Mouse (Mus musculus) heart, adult 2 months (tissue): ENCODE results near the gene Zbtb21. TPM values are rescaled to one million over a fixed set of nuclear protein-coding genes. Genes with fewer than 3 reads are reported as not detected.
"Not testable (repeated sequence)": the region's sequence is repeated elsewhere in the genome, so short reads cannot be mapped to it uniquely, and the experiment has no call there.

Experiments
- DNase-seq, 2 experiments: peaks; one replicate each; pipeline ENCODE4 v3.0.0; 2021
- H3K27ac ChIP-seq: fragments of 200-600 bp; 2 replicates; pipeline ENCODE4 v1.8.1; 2022
- H3K27me3 ChIP-seq: fragments of 200-500 bp; 2 replicates; pipeline ENCODE4 v1.6.1; 2012; ENCODE audit warnings: mild to moderate bottlenecking, low read length, inconsistent platforms, mixed read lengths; ENCODE audit not compliant: control insufficient read depth, insufficient read depth
- H3K36me3 ChIP-seq: fragments of 200-500 bp; 2 replicates; pipeline ENCODE4 v1.6.1; 2012; ENCODE audit warnings: low read length, inconsistent platforms; ENCODE audit not compliant: control insufficient read depth, insufficient read depth
- H3K4me1 ChIP-seq: fragments of 200-500 bp; 2 replicates; pipeline ENCODE4 v1.6.1; 2011; ENCODE audit warnings: low read length; ENCODE audit not compliant: control insufficient read depth, insufficient read depth
- H3K4me3 ChIP-seq: fragments of 200-600 bp; 2 replicates; pipeline ENCODE4 v1.8.1; 2022
- H3K79me2 ChIP-seq: fragments of 200-500 bp; replicated peaks from 2 replicates; pipeline ENCODE4 v1.6.1; 2012; ENCODE audit warnings: mild to moderate bottlenecking, inconsistent platforms, low read length, moderate library complexity, mixed read lengths; ENCODE audit not compliant: control insufficient read depth, insufficient read depth
- H3K9ac ChIP-seq: fragments of 200-500 bp; 2 replicates; pipeline ENCODE4 v1.6.1; 2012; ENCODE audit warnings: low read depth, mild to moderate bottlenecking, control low read depth, inconsistent platforms, low read length, mixed read lengths
- CTCF ChIP-seq: fragments of 200-600 bp; IDR thresholded peaks from 2 replicates; pipeline ENCODE4 v1.8.1; 2022; ENCODE audit warnings: antibody characterized with exemption, mild to moderate bottlenecking, moderate library complexity
- EP300 ChIP-seq: fragments of 200-500 bp; IDR thresholded peaks from 2 replicates; pipeline ENCODE4 v1.6.1; 2011; ENCODE audit warnings: low read depth, low read length, control low read depth; ENCODE audit not compliant: insufficient read depth
- POLR2A ChIP-seq: fragments of 200-500 bp; IDR thresholded peaks from 2 replicates; pipeline ENCODE4 v1.6.1; 2011; ENCODE audit warnings: mild to moderate bottlenecking, low read depth, low read length, control low read depth; ENCODE audit not compliant: insufficient read depth
- WGBS: fragments of 180-500 bp; shearing (Covaris S2); methylation state at CpG from one replicate; pipeline ENCODE4 v1.1.7; 2018; 5-methylcytosine and 5-hydroxymethylcytosine counted together
- intact Hi-C: fragments of 180-260 bp; cut with DNase I; formaldehyde crosslinking; loops from one replicate; pipeline ENCODE4 v1.15.1; 2025
- long read RNA-seq: library from polyadenylated mRNA; stranded (forward); transcript quantifications from one replicate; pipeline ENCODE4 v2.0.0, GENCODE M21; 2021
- polyA plus RNA-seq: library from polyadenylated mRNA; depleted of rRNA; stranded (reverse); fragments of >200 nt; gene quantifications from 2 replicates; pipeline ENCODE4 v1.2.3, GENCODE M21; 2012; rRNA removed
- total RNA-seq, 2 experiments: library from RNA; stranded (reverse); gene quantifications; 2 replicates each; pipeline ENCODE4 v1.2.3; 2021

Zbtb21 gene
- 10 to 100 TPM; 10.4 to 12.3 TPM for total RNA-seq
- polyA plus RNA-seq, result 7.6 and 11.9 TPM in 2 replicates
- long read RNA-seq, full-length matches to known transcripts, result 2 of 8 reads
- long read RNA-seq, partial matches to known transcripts, result 0 of 8 reads
- long read RNA-seq, other reads (novel, unspliced or antisense), result 6 of 8 reads

DNA sequence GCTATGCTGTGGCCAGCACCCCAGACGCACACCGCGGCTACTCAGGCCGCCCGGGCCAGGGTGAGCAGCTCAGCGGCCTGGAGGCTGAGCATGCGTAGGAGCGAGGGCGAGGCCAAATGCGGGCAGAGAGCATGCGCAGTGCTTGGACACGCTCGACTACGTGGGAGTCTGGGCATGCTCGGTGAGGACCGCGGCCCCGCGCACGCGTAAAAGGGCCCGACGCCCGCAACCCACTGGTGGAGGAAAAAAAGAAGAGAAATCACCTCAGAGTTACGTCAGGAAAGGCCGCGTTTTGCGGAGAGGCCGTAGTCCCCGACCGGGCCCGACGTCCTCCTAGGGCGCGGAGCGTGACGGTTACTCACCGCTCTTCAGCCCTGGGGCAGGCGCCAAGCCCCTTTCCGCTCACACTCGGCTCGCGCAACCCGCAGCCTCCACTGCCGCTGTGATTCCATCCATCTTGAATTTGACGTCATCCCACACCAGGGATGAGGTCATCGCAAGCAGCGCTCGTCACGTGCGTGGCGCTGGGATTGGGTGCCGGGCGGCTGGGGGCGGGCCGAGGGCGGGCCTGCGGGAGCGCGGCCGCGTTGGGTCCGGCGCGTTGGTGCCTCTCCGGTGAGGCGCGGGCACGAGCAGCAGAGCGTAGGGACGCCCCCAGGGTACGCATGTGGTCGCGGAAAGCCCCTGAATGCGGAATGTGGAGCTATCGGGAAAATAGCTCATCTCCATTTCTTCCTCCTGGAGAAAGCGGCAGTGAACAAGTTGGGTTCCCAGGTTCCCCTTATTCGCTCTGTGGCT, at the start of gene Zbtb21, which contains the start of gene C2cd2:
Gene Zbtb21, minus strand, starts transcription at position 472 of the 798 bp plus-strand sequence.
Gene C2cd2, minus strand, starts transcription at position 448 of the 798 bp plus-strand sequence.
- peaks cover 4% of the 10 kb centered on the region; the same call in 1 of the 2 replicates for H3K4me1 ChIP-seq
- peak within 1 kb of the TSS; percentile 69 for H3K4me3 ChIP-seq
- 0 out of 2 replicates have a peak, but pooled peaks have one; percentile 30 for TF ChIP-seq EP300
- TF ChIP-seq CTCF, result peak; percentile 2; the same call in 1 of the 2 replicates
- TF ChIP-seq POLR2A, result peak; percentile 75
- H3K79me2 ChIP-seq, result no peaks in the 10 kb centered on the region
- peak within 1 kb of the TSS; percentile 99 for H3K27ac ChIP-seq
- DNase-seq, result peak; percentile 96 to 98
- 1% methylated on average over 78 of the region's 78 CpGs for WGBS
- H3K9ac ChIP-seq, result peak within 1 kb of the TSS; percentile 74
- intact Hi-C loops, result loop anchor here (1.0 kb wide), 2 partner anchors 35 to 40 kb away; partner anchors contain the start of gene B230307C23Rik
- no peaks in the 10 kb centered on the region for H3K27me3 ChIP-seq
- H3K36me3 ChIP-seq, result peaks cover 3% of the 10 kb centered on the region

DNA sequence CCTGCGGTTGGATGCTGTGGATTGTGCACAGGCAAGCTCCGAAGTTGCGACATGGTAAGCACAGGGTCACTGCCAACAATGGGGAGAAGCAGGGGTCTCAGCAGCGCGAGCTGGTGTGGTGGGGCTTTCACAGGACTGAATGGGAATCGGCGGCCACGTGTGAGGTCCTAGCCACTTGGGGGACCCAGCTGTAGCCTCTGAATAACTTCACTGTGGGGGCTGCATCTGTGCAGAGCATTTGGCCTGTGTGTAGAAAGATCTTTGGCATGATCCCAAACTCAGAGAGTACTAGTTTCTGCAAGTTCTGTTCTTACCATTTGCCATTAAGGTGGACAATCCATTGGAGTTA, 34.9 kb upstream of the Zbtb21 start:
- 0% methylated on average over 8 of the region's 8 CpGs for WGBS
- Histone ChIP-seq H3K4me3 (peak overlapping the region; percentile 57), H3K9ac (peak overlapping the region; percentile 41), H3K27ac (peak overlapping the region; percentile 94)
- H3K79me2 ChIP-seq, H3K36me3 ChIP-seq, DNase-seq, H3K4me1 ChIP-seq, H3K27me3 ChIP-seq: not testable (repeated sequence)
- intact Hi-C loops, result loop anchor here (1.0 to 5.0 kb wide), 2 partner anchors 35 to 145 kb away; partner anchors contain the start of genes C2cd2, Prdm15 and Zbtb21

DNA sequence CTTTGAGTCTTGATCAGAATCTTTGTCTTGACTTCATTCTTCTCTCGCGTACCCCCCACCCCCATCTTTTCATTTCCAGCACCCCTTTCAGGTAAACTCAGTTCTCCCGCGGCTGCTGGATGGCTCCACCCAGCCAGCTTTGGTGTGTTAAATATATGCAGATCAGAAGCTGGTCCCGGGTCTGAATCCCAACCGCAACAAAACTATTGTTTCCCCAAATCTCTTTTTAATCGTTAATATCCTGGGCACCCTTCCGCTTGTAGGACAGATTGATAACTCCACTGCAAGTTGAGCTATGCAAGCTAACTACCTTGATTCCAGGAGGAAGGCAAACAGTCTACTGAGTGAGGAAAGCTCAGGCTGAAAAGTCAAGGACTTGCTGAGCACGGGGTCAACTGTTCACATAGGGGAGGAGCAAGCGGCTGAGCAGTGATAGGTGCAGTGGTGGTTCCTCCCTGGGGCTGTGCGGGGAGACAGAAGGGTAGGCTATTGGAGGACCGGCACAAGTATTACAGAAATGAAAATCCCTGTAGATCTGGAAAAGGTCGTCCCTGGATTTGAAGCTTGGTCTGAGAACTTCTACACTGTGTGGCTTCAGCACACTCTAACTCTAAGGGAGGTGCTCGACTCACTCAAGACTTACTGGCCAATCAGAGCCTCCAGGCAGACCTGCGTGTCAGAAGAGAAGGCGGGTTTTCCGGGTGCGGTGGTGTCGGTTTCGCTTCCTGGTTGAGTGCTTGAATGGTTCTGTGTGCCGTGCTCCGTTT, 34.4 kb upstream of the Zbtb21 start, which contains the start of gene B230307C23Rik:
Gene B230307C23Rik, plus strand, starts transcription at position 700 of the 767 bp plus-strand sequence.
- peak; percentile 83 to 90 for DNase-seq
- Histone ChIP-seq H3K27ac (peak within 1 kb of the TSS; percentile 94), H3K9ac (peak within 1 kb of the TSS; percentile 56), H3K79me2 (no peaks in the 10 kb centered on the region), H3K4me3 (peak within 1 kb of the TSS; percentile 57), H3K4me1 (peaks cover 3% of the 10 kb centered on the region), H3K36me3 (peaks cover 3% of the 10 kb centered on the region; the same call in 1 of the 2 replicates), H3K27me3 (no peaks in the 10 kb centered on the region)
- 2% methylated on average over 22 of the region's 22 CpGs for WGBS
- intact Hi-C loops, result loop anchor here (1.0 to 5.0 kb wide), 2 partner anchors 34 to 144 kb away; partner anchors contain the start of genes C2cd2, Prdm15 and Zbtb21
- TF ChIP-seq POLR2A (peak; percentile 73), EP300 (no peak)

- peak overlapping the region; percentile 94 for H3K27ac ChIP-seq
- TF ChIP-seq EP300 (0 out of 2 replicates have a peak, but pooled peaks have one; percentile 17), CTCF (no peak)
- peak; percentile 56 to 75 for DNase-seq
Measured at GRCm38 (mm10) chr16:97995849-97996615, 33.6 kb upstream of the Zbtb21 start.

DNA sequence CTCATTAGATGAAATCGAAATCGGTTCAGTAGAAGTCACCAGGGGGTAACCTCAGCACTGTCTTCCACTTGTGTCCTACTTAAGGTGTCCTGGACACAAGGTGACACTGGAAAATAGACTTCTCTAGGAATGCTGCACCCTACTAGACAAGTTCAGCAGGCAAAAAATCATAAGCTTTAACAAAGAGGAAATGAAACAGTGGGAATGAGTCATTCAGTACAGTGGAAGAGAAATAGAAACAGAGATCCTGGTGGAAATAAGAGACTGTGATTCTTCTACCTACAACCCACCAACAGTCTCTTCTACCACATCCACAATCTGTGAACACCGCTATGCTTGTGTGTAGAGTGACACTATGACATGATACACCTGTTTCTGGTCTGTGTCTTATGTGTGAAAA, 30.1 kb upstream of the Zbtb21 start:
- H3K36me3 ChIP-seq, H3K4me3 ChIP-seq, H3K27me3 ChIP-seq, H3K9ac ChIP-seq, H3K79me2 ChIP-seq, H3K27ac ChIP-seq, DNase-seq, H3K4me1 ChIP-seq: not testable (repeated sequence)
- intact Hi-C loops, result loop anchor here (2.0 kb wide), 1 partner anchor 188 kb away; no protein-coding TSS in a partner anchor
- WGBS, result 70% methylated on average over 3 of the region's 3 CpGs

More at GRCm38 (mm10) chr16:97995849-97996615, 33.6 kb upstream of the Zbtb21 start:
- Histone ChIP-seq H3K27me3 (no peaks in the 10 kb centered on the region), H3K4me1 (peaks cover 3% of the 10 kb centered on the region), H3K36me3 (peaks cover 3% of the 10 kb centered on the region; the same call in 1 of the 2 replicates), H3K79me2 (no peaks in the 10 kb centered on the region), H3K4me3 (peak overlapping the region; percentile 57), H3K9ac (no peak overlapping the region; the same call in 1 of the 2 replicates)
- 7% methylated on average over 1 of the region's 1 CpGs for WGBS
- intact Hi-C loops, result loop anchor here (5.0 kb wide), 1 partner anchor 144 kb away; the partner anchor contains the start of gene Prdm15
